Mouse (Mus musculus) limb, embryonic 11.5 days (tissue): Measurements from ENCODE around the gene Plekhg1. TPM values are rescaled to one million over a fixed set of nuclear protein-coding genes. Genes with fewer than 3 reads are reported as not detected.

Experiments used
- ATAC-seq: fragments of 200-750 bp; cut with Nextera tagmentation; 2 replicates; pipeline ENCODE4 v1.8.0; 2017; ENCODE audit warnings: low read depth; ENCODE audit not compliant: insufficient number of reproducible peaks, low FRiP score, low TSS enrichment
- DNase-seq: peaks from one replicate; pipeline ENCODE4 v3.0.0-alpha.2; 2015; ENCODE audit warnings: low spot score
- H3K27ac ChIP-seq: fragments of 300-500 bp; sonication (generic); replicated peaks from 2 replicates; pipeline ENCODE4 v1.5.1; 2014; ENCODE audit warnings: low read depth, mild to moderate bottlenecking, low read length
- H3K27me3 ChIP-seq: fragments of 300-500 bp; sonication (generic); 2 replicates; pipeline ENCODE4 v1.6.1; 2014; ENCODE audit warnings: mild to moderate bottlenecking, low read length, mixed read lengths; ENCODE audit not compliant: control insufficient read depth, insufficient read depth
- H3K36me3 ChIP-seq: fragments of 300-500 bp; sonication (generic); 2 replicates; pipeline ENCODE4 v1.6.1; 2014; ENCODE audit warnings: mild to moderate bottlenecking, low read length, moderate library complexity, mixed read lengths; ENCODE audit not compliant: control insufficient read depth, insufficient read depth
- H3K4me1 ChIP-seq: fragments of 300-500 bp; sonication (generic); 2 replicates; pipeline ENCODE4 v1.6.1; 2014; ENCODE audit warnings: low read length, mixed read lengths; ENCODE audit not compliant: control insufficient read depth, insufficient read depth
- H3K4me2 ChIP-seq: fragments of 300-500 bp; sonication (generic); 2 replicates; pipeline ENCODE4 v1.6.1; 2014; ENCODE audit warnings: low read depth, mild to moderate bottlenecking, moderate library complexity; ENCODE audit not compliant: severe bottlenecking
- H3K4me3 ChIP-seq: fragments of 300-500 bp; sonication (generic); 2 replicates; pipeline ENCODE4 v1.5.1; 2014; ENCODE audit warnings: low read depth, low read length
- H3K9ac ChIP-seq: fragments of 300-500 bp; sonication (generic); 2 replicates; pipeline ENCODE4 v1.6.1; 2014; ENCODE audit warnings: mild to moderate bottlenecking, low read length
- H3K9me3 ChIP-seq: fragments of 300-500 bp; sonication (generic); 2 replicates; pipeline ENCODE4 v1.6.1; 2016; ENCODE audit warnings: low read length; ENCODE audit not compliant: control insufficient read depth
- WGBS: fragments of 180-500 bp; shearing (Covaris S2); extraction: QIAGEN DNeasy Blood & Tissue Kit; methylation state at CpG from one replicate; pipeline ENCODE4 v1.1.7; 2014; 5-methylcytosine and 5-hydroxymethylcytosine counted together
- polyA plus RNA-seq: library from polyadenylated mRNA; unstranded; fragments of >200 nt; fragmentation: Nextera tagmentation; extraction: Ambion mirVana; gene quantifications from 2 replicates; pipeline ENCODE4 v1.2.1, GENCODE M21; 2014

Gene Plekhg1
- polyA plus RNA-seq, 1 experiment from 2014 or later, result 10.2 TPM

DNA sequence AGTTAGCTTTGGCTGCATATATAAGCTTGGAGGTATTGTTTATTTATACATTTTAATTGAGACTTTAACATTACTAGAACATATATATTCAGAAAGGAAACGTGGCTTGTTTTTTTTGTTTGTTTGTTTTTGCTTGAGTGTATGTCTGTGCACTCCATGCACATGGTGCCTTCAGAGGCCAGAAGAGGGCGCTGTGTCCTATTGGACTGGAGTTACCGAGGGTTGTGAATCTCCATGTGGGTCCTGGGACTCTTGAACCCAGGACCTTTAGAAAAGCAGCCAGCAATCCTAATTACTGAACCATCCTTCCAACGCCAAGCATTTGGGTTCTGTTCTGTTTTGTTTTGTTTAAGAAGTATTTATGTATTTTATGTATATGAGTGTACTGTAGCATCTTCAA is 255.1 kb downstream of the Plekhg1 start:
- 88% methylated on average over 4 of the region's 4 CpGs for WGBS
- no peak overlapping the region for H3K4me3 ChIP-seq
- no peak for DNase-seq
- no peak overlapping the region for H3K9ac ChIP-seq
- no peaks in the 10 kb centered on the region for H3K27me3 ChIP-seq
- no peaks in the 10 kb centered on the region; the same call in 1 of the 2 replicates for H3K36me3 ChIP-seq
- ATAC-seq, result no peak
- no peak overlapping the region for H3K27ac ChIP-seq
- no peak overlapping the region for H3K4me2 ChIP-seq
- H3K4me1 ChIP-seq, result no peaks in the 10 kb centered on the region
- no peaks in the 10 kb centered on the region for H3K9me3 ChIP-seq

- H3K27ac ChIP-seq, result no peak overlapping the region
- DNase-seq (peak; percentile 86), ATAC-seq (peak; percentile 67)
- H3K9ac ChIP-seq, result no peak overlapping the region
- no peak overlapping the region for H3K4me2 ChIP-seq
- H3K27me3 ChIP-seq, result no peaks in the 10 kb centered on the region
- H3K36me3 ChIP-seq, result no peaks in the 10 kb centered on the region; the same call in 1 of the 2 replicates
- 63% methylated on average over 15 of the region's 15 CpGs for WGBS
- H3K9me3 ChIP-seq, result no peaks in the 10 kb centered on the region
- no peaks in the 10 kb centered on the region for H3K4me1 ChIP-seq
- no peak overlapping the region for H3K4me3 ChIP-seq
These were observed 256.2 kb downstream of the Plekhg1 start for GRCm38 (mm10) chr10:3996170-3996876.

DNA sequence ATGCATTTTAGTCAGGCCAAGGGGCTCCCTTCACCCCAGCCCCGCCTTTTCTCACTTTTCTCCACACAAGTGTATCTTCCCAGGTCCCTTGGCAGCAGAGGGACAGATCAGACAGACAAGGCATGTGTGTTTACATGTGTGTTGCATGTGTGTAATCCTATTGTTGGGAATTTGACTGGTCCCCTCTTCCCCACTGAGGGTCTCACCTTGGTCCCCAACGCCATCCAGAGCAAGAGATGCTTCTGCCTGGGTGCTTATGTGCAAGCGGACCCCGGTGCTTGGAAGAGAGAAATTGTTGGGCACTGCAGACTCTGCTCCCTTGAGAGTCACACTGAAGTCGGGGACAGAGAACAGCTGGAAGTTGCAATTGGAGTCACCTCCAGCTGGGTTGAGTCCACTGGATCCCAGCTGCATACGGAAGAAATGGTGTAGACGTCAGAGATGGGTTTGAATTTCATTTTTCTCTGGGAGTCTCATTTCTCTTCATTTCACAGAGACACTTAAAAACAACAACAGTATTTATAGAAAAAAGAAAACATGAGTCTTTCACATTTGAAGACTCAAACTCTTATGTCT is 257.8 kb downstream of the Plekhg1 start:
- no peak for ATAC-seq
- WGBS, result 95% methylated on average over 7 of the region's 7 CpGs
- Histone ChIP-seq H3K27me3 (no peaks in the 10 kb centered on the region), H3K36me3 (no peaks in the 10 kb centered on the region; the same call in 1 of the 2 replicates), H3K9ac (no peak overlapping the region), H3K4me3 (no peak overlapping the region), H3K9me3 (no peaks in the 10 kb centered on the region), H3K4me2 (no peak overlapping the region), H3K4me1 (no peaks in the 10 kb centered on the region), H3K27ac (no peak overlapping the region)
- DNase-seq, result no peak

- H3K4me2 ChIP-seq, result no peak overlapping the region
- H3K36me3 ChIP-seq, result no peaks in the 10 kb centered on the region; the same call in 1 of the 2 replicates
- DNase-seq, result no peak
- no peak overlapping the region for H3K9ac ChIP-seq
- H3K4me1 ChIP-seq, result no peaks in the 10 kb centered on the region
- ATAC-seq, result no peak
- no peaks in the 10 kb centered on the region for H3K9me3 ChIP-seq
- no peak overlapping the region for H3K4me3 ChIP-seq
- H3K27ac ChIP-seq, result no peak overlapping the region
- H3K27me3 ChIP-seq, result no peaks in the 10 kb centered on the region
- 92% methylated on average over 5 of the region's 5 CpGs for WGBS
These were observed 262.5 kb downstream of the Plekhg1 start for GRCm38 (mm10) chr10:4002711-4003110.

- H3K4me1 ChIP-seq, result no peaks in the 10 kb centered on the region
- H3K9me3 ChIP-seq, result no peaks in the 10 kb centered on the region
- H3K4me3 ChIP-seq, result no peak overlapping the region
- H3K27me3 ChIP-seq, result no peaks in the 10 kb centered on the region
- no peak overlapping the region for H3K4me2 ChIP-seq
- WGBS, result 88% methylated on average over 7 of the region's 7 CpGs
- peaks cover 2% of the 10 kb centered on the region; the same call in 1 of the 2 replicates for H3K36me3 ChIP-seq
- no peak overlapping the region for H3K27ac ChIP-seq
- H3K9ac ChIP-seq, result no peak overlapping the region
- ATAC-seq (no peak), DNase-seq (no peak)
These were observed 265.0 kb downstream of the Plekhg1 start for GRCm38 (mm10) chr10:4005191-4005590.

- H3K27ac ChIP-seq, result no peak overlapping the region
These were observed 266.3 kb downstream of the Plekhg1 start for GRCm38 (mm10) chr10:4006296-4007015.

More at GRCm38 (mm10) chr10:4006296-4007015, 266.3 kb downstream of the Plekhg1 start:
- Histone ChIP-seq H3K4me1 (no peaks in the 10 kb centered on the region), H3K9ac (no peak overlapping the region), H3K4me3 (no peak overlapping the region), H3K27me3 (no peaks in the 10 kb centered on the region), H3K36me3 (peaks cover 2% of the 10 kb centered on the region; the same call in 1 of the 2 replicates), H3K9me3 (no peaks in the 10 kb centered on the region), H3K4me2 (no peak overlapping the region)
- ATAC-seq (no peak), DNase-seq (no peak)
- 60% methylated on average over 7 of the region's 7 CpGs for WGBS

Other genes with a start within 250 kb of the Plekhg1 start
- not detected in 2 replicates for gene Iyd, start 200.1 kb upstream of the Plekhg1 start, polyA plus RNA-seq
- 15.9 and 16.0 TPM in 2 replicates for gene Mthfd1l, start 232.8 kb downstream of the Plekhg1 start, polyA plus RNA-seq